Mouse (Mus musculus): ENCODE data around the gene Prmt1. TPM values are rescaled to one million over a fixed set of nuclear protein-coding genes. Genes with fewer than 3 reads are reported as not detected.

The Prmt1 gene
- polyA plus RNA-seq, 1 experiment, result 824 TPM

DNA sequence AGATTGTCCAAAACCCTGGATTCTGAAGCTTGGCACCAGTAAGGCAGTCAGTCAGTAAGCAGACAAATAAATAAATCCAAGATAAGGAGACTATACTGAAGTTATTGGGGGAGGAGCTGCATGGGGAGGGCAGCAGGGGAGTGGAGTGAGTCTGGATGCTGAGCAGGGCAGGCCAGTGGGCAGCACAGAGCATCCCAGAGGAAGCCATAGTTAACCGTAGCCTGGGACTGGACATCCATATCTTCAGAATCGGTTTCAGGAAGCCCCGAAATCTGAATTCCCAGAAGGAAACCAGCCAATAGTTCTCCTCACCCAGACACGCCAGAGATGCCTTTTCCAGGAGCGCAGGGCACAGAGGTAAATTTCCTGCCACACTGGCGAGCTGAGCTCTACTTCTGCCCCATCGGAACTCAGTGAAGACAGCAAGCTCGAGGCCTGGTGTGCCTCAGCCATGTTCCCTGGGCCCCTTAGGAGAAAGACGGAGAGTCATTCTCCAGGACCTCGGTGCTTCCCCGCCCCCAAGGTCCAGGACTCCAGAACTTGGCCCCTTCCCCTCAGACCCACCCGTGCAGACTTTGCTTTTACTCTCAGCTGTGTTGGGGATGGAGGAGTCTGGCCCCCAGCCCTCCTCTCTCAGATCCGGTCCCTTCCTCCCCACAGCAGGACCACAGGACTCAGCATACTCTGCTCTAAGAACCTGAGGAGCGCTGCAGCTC lies 12.8 kb downstream of the Prmt1 start:
- DNase-seq (ENCODE audit: low read depth), result no peak
- TF ChIP-seq POLR2A (IDR thresholded peaks at IDR 0.05; ENCODE audit: borderline replicate concordance, extremely low read depth, insufficient read depth, insufficient read length, poor library complexity, severe bottlenecking) (no peak), CTCF (IDR thresholded peaks at IDR 0.05; ENCODE audit: borderline replicate concordance, extremely low read depth, insufficient read depth, insufficient read length) (no peak)

DNA sequence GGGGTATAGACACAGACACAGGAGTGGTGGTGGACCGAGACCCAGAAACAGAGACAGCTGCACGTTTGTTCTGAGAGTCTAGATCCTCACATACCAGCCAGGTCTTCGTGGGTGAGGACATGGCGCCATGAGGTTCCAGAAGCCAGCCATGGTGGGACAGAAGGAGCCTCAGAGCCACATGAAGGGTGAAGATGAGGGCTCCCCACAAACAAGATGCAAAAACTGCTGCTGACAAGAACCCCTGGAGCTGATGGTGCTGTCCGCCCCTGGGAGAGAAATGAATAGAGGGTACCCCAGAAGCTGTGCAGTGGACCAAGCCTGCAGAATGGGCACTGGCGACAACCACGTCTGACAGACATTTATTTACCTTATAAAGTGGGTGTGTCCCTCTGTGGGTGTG lies 15.2 kb downstream of the Prmt1 start:
- no peak for TF ChIP-seq CTCF (IDR thresholded peaks at IDR 0.05; ENCODE audit: borderline replicate concordance, extremely low read depth, insufficient read depth, insufficient read length)
- TF ChIP-seq POLR2A (IDR thresholded peaks at IDR 0.05; ENCODE audit: borderline replicate concordance, extremely low read depth, insufficient read depth, insufficient read length, poor library complexity, severe bottlenecking), result no peak
- no peak for DNase-seq (ENCODE audit: low read depth)

DNA sequence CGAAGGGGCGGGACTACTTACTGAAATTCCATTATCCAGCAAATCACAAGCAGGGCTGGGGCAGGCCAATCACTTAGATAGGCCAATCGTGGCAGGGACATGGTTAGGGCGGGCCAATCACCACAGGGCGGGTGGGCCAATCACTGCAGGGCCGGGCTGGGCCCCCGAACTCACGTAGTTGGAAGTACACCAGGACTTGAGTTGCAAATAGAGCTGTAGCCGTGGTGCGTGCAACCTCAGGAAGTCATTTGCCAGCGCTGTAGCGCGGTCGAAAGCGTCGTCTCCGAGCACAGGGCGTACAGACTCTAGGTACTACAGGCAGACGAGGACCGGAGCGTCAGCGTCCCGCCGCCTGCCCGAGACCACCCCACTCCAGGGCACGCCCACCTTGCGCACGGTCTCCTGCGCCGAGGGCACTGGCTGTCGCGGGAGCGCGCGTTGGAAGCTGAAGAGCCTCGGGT lies 16.1 kb downstream of the Prmt1 start:
- peak; percentile 98 for DNase-seq (ENCODE audit: low read depth)
- TF ChIP-seq CTCF (IDR thresholded peaks at IDR 0.05; ENCODE audit: borderline replicate concordance, extremely low read depth, insufficient read depth, insufficient read length), result no peak
- TF ChIP-seq POLR2A (IDR thresholded peaks at IDR 0.05; ENCODE audit: borderline replicate concordance, extremely low read depth, insufficient read depth, insufficient read length, poor library complexity, severe bottlenecking), result no peak

DNA sequence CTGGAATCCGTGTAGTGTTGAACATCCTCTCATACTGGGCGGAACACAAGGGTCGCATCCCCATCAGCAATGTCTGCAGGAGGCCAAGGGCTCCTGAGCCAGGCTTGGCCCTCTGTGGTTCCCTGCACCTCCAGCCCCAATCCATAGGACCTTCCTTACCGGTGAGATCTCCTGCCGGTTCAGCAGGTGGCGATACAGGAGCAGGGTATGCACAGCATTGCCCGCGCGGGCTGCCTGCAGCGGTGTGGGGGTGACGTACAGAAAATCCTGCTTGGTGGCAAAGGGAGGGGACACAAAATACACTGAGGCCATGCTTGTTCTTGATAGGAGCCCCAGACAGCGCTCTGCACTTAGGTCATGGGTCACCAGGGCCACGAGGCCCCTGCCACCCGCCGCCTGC lies 19.7 kb downstream of the Prmt1 start:
- no peak for DNase-seq (ENCODE audit: low read depth)
- TF ChIP-seq CTCF (IDR thresholded peaks at IDR 0.05; ENCODE audit: borderline replicate concordance, extremely low read depth, insufficient read depth, insufficient read length) (no peak), POLR2A (IDR thresholded peaks at IDR 0.05; ENCODE audit: borderline replicate concordance, extremely low read depth, insufficient read depth, insufficient read length, poor library complexity, severe bottlenecking) (no peak)

DNA sequence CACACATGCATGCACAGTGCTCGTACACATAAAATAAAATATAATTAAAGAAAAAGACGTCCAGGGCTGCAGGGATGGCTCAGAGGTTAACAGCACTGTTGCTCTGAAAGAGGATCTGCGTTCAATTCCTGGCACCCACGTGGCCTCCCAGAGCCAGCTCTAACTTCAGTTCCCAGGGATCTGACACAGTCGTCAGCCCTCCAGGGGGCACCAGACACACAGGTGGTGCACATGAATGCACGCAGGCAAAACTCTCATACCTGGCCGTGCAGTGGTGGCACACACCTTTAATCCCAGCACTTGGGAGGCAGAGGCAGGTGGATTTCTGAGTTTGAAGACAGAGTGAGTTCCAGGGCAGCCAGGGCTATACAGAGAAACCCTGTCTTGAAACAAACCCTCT lies 20.4 kb downstream of the Prmt1 start:
- no peak for TF ChIP-seq CTCF (IDR thresholded peaks at IDR 0.05; ENCODE audit: borderline replicate concordance, extremely low read depth, insufficient read depth, insufficient read length)
- no peak for DNase-seq (ENCODE audit: low read depth)

DNA sequence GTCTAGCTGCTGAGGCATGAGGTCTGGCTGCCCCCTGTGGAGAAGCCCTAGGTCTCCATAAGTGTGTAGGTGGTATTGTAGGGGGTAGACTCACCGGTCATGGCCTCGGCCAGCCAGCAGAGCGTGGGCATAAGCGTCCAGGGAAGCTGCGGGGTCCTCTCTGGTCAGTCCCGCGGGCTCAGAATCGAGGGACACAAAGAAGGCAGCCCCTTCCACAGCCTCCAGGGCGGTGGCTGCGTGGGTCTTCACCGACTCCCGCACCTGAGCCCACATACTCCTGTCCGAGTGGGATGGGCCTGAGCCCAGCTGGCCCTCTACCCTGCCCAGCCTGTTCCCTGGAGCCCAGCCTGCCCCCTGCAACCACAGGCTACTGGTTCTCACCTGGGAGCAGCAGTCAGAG lies 21.4 kb downstream of the Prmt1 start:
- TF ChIP-seq POLR2A (IDR thresholded peaks at IDR 0.05; ENCODE audit: borderline replicate concordance, extremely low read depth, insufficient read depth, insufficient read length, poor library complexity, severe bottlenecking), result no peak
- no peak for TF ChIP-seq CTCF (IDR thresholded peaks at IDR 0.05; ENCODE audit: borderline replicate concordance, extremely low read depth, insufficient read depth, insufficient read length)
- DNase-seq (ENCODE audit: low read depth), result no peak

DNA sequence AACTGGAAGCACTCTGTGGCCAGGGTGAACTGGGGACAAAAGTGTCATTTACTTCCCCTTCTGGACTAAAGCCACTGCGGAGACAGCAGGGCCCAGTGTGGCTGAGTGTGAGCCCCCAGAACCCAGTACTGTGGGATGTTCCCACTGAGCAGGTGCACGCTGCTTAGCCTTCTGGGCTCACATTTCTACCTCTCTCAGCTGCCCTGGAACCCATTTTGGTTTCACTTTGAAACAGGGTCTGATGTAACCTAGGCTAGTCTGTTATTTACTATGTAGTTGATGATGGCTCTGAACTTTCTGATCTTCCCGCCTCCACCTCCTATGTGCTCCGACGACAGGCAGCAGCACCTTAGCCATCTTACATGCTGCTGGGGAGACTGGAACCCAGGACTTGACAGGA lies 23.5 kb downstream of the Prmt1 start:
- no peak for DNase-seq (ENCODE audit: low read depth)
- TF ChIP-seq POLR2A (IDR thresholded peaks at IDR 0.05; ENCODE audit: borderline replicate concordance, extremely low read depth, insufficient read depth, insufficient read length, poor library complexity, severe bottlenecking) (no peak), CTCF (IDR thresholded peaks at IDR 0.05; ENCODE audit: borderline replicate concordance, extremely low read depth, insufficient read depth, insufficient read length) (no peak)

DNA sequence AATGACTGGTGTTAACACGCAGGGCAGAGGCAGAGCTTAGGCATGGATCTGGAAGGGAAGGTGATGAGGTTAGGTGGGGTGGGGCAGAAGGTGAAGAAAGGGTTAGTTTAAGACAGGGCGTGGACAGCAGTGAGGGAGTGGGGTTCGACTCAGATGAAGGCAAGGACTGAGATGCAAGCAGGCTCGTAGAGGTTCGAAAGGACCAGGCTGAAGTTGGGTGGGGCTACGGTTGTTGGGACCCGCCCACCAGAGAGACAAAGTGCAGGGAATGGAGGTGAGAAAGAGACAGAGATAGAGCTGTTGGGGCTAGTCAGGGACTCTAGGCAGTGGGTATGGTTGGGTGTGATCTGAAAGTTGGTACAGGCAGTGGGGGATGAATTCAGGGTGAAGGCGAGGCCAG lies 24.0 kb downstream of the Prmt1 start:
- DNase-seq (ENCODE audit: low read depth), result no peak
- TF ChIP-seq CTCF (IDR thresholded peaks at IDR 0.05; ENCODE audit: borderline replicate concordance, extremely low read depth, insufficient read depth, insufficient read length) (no peak), POLR2A (IDR thresholded peaks at IDR 0.05; ENCODE audit: borderline replicate concordance, extremely low read depth, insufficient read depth, insufficient read length, poor library complexity, severe bottlenecking) (no peak)

DNA sequence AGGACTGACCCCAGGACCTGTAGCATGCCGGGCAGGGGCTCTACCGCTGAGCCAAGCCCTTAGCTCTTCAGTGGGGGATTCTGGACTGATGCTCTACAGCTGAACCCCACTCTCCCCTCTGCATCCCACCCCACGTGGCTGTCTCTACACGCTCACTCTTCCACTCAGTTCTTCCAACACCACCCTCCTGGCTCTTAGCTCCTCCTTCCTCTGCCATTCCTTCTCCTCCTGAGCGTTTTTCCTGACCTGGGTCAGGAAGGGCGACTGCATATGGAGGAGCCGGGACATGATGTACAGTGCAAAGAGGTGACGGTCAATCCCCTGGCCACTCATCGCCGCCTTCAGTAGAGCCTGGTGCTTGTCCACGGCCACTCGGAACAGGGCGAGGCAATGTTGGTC lies 25.9 kb downstream of the Prmt1 start:
- no peak for TF ChIP-seq POLR2A (IDR thresholded peaks at IDR 0.05; ENCODE audit: borderline replicate concordance, extremely low read depth, insufficient read depth, insufficient read length, poor library complexity, severe bottlenecking)
- no peak for TF ChIP-seq CTCF (IDR thresholded peaks at IDR 0.05; ENCODE audit: borderline replicate concordance, extremely low read depth, insufficient read depth, insufficient read length)
- no peak for DNase-seq (ENCODE audit: low read depth)

DNA sequence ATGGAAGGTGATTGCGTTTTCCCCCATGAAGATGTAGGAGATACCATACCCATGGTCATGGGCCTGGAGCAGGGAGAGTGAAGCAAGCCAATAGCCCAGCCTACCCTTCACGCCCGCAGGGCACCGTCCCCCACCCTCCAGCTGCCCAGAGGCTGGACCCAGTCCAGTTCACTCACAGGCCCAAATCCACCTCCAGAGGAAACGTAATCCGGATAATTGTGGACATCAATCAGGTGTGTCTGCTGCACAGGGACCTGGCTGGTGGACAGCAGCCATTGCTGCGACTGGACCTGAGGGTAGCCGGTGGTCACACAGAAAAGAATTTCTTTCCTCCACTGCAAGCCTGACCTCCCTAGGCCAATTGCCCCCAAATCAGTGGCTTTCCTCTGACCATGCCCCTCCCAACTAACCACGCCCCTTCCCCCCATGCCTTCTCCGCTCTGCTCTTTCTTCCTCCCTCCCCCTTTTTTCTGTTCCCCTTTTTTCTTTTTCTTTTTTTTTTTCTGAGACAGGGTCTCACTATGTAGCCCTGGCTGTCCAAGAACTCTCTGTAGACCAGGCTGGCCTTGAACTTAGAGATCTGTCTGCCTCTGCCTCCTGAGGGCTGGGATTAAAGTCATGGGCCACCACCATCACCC lies 26.4 kb downstream of the Prmt1 start:
- no peak for TF ChIP-seq POLR2A (IDR thresholded peaks at IDR 0.05; ENCODE audit: borderline replicate concordance, extremely low read depth, insufficient read depth, insufficient read length, poor library complexity, severe bottlenecking)
- no peak for TF ChIP-seq CTCF (IDR thresholded peaks at IDR 0.05; ENCODE audit: borderline replicate concordance, extremely low read depth, insufficient read depth, insufficient read length)
- no peak for DNase-seq (ENCODE audit: low read depth)

DNA sequence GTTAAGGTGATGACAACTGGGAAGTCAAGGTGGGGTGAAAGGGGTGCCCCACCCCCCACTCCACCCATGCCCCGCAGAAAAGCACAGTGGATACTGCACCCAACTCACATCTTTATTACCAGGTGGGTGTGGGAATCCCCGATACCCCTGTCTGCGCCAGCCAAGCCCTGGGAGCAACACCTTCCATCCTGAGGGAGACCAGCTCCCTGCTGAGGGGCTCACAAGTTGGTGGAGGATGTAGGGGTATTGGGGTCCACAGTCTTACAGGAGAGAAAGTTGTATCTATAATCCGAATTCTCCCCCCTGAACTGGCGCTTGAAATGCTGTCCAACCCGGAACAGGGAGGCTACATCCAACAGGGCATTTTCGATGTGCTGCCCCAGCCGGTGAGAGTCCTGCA lies 27.1 kb downstream of the Prmt1 start:
- TF ChIP-seq POLR2A (IDR thresholded peaks at IDR 0.05; ENCODE audit: borderline replicate concordance, extremely low read depth, insufficient read depth, insufficient read length, poor library complexity, severe bottlenecking), result no peak
- no peak for DNase-seq (ENCODE audit: low read depth)

DNA sequence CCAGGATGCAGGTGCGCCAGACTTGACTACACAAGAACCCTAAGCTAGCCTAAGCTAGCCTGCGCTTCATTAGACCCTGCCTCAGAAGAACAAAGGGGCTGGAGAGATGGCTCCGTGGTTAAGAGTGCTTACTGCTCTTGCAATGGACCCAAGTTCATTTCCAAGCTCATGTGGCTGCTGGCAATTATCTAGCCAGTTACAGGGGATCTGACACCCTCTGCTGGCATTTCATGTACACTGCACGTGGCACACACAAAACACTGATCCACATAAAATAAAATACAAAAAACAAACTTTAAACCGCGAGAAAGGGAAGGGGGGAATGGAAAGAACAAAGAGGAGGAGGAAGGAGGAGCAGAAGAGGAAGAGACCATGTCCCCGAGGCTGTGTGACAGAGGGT lies 28.2 kb downstream of the Prmt1 start:
- TF ChIP-seq CTCF (IDR thresholded peaks at IDR 0.05; ENCODE audit: borderline replicate concordance, extremely low read depth, insufficient read depth, insufficient read length) (peak; percentile 61; the same call in 1 of the 2 replicates), POLR2A (IDR thresholded peaks at IDR 0.05; ENCODE audit: borderline replicate concordance, extremely low read depth, insufficient read depth, insufficient read length, poor library complexity, severe bottlenecking) (no peak)

More for the DNA sequence above, 28.2 kb downstream of the Prmt1 start:
- peak; percentile 72 for DNase-seq (ENCODE audit: low read depth)
